Mouse (Mus musculus) MEL (cell line): ENCODE results near the gene Diaph3. TPM values are rescaled to one million over a fixed set of nuclear protein-coding genes. Genes with fewer than 3 reads are reported as not detected.

Experiments used
- DNase-seq: peaks from one replicate; pipeline ENCODE4 v3.0.0; 2011; ENCODE audit warnings: low read depth, low spot score
- H3K27ac ChIP-seq: 2 replicates; pipeline ENCODE4 v1.5.1; 2012; ENCODE audit warnings: low read depth, mild to moderate bottlenecking, control low read depth, low read length, moderate library complexity; ENCODE audit not compliant: control insufficient read depth
- H3K27me3 ChIP-seq, 2 experiments: fragments of 150-350 bp in 1 of 2; sonication (generic) in 1 of 2; 2 replicates each; pipeline ENCODE4 v1.6.1; 2012; ENCODE audit warnings: low read length in 2 of 2, mild to moderate bottlenecking in 2 of 2, improper control_type of control experiment in 1 of 2, moderate library complexity in 1 of 2; ENCODE audit not compliant: insufficient read depth in 2 of 2, control insufficient read depth in 1 of 2
- H3K36me3 ChIP-seq, 2 experiments: 2 replicates each; pipeline ENCODE4 v1.6.1; 2012 to 2014; ENCODE audit warnings: low read length in 2 of 2, improper control_type of control experiment in 1 of 2, inconsistent platforms in 1 of 2, mild to moderate bottlenecking in 1 of 2; ENCODE audit not compliant: insufficient read depth in 2 of 2, control insufficient read depth in 1 of 2
- H3K4me1 ChIP-seq, 2 experiments: fragments of 150-350 bp in 1 of 2; sonication (generic) in 1 of 2; 2 replicates each; pipeline ENCODE4 v1.6.1; 2012; ENCODE audit warnings: low read length in 2 of 2, improper control_type of control experiment in 1 of 2, mild to moderate bottlenecking in 1 of 2; ENCODE audit not compliant: insufficient read depth in 2 of 2, control insufficient read depth in 1 of 2
- H3K4me3 ChIP-seq, 2 experiments: fragments of 150-350 bp in 1 of 2; sonication (generic) in 1 of 2; 2 replicates each; pipeline ENCODE4 v1.5.1; 2012; ENCODE audit warnings: low read depth in 2 of 2, low read length in 2 of 2, mild to moderate bottlenecking in 2 of 2, moderate library complexity in 2 of 2, control low read depth in 1 of 2, improper control_type of control experiment in 1 of 2; ENCODE audit not compliant: control insufficient read depth in 1 of 2, insufficient read depth in 1 of 2
- H3K79me2 ChIP-seq: 2 replicates; pipeline ENCODE4 v1.6.1; 2012; ENCODE audit warnings: mild to moderate bottlenecking, low read length, moderate library complexity; ENCODE audit not compliant: control insufficient read depth, poor library complexity, insufficient read depth
- H3K9ac ChIP-seq: 2 replicates; pipeline ENCODE4 v1.6.1; 2012; ENCODE audit warnings: low read depth, mild to moderate bottlenecking, control low read depth, low read length, moderate library complexity; ENCODE audit not compliant: control insufficient read depth, poor library complexity, severe bottlenecking
- H3K9me3 ChIP-seq: fragments of 150-350 bp; sonication (generic); replicated peaks from 2 replicates; pipeline ENCODE4 v1.6.1; 2012; ENCODE audit warnings: mild to moderate bottlenecking, low read length, improper control_type of control experiment, moderate library complexity; ENCODE audit not compliant: insufficient read depth
- CHD1 ChIP-seq: IDR thresholded peaks from 2 replicates; pipeline ENCODE4 v1.6.1; 2012; ENCODE audit warnings: low read depth, mild to moderate bottlenecking, inconsistent platforms, low read length, improper control_type of control experiment
- CTCF ChIP-seq, 3 experiments: IDR thresholded peaks in 2 of 3; conservative IDR thresholded peaks in 1 of 3; 2 replicates each; pipeline ENCODE4 v1.5.1; 2011 to 2012; ENCODE audit warnings: low read length in 3 of 3, low read depth in 2 of 3, mild to moderate bottlenecking in 2 of 3, improper control_type of control experiment in 1 of 3, inconsistent platforms in 1 of 3, mixed read lengths in 1 of 3, moderate library complexity in 1 of 3; ENCODE audit not compliant: control insufficient read depth in 1 of 3, insufficient read depth in 1 of 3, poor library complexity in 1 of 3, severe bottlenecking in 1 of 3
- ETS1 ChIP-seq: IDR thresholded peaks from 2 replicates; pipeline ENCODE4 v1.6.1; 2012; ENCODE audit warnings: low read depth, mild to moderate bottlenecking, inconsistent platforms, low read length, improper control_type of control experiment, moderate library complexity
- GABPA ChIP-seq: IDR thresholded peaks from 2 replicates; pipeline ENCODE4 v1.6.1; 2012; ENCODE audit warnings: low read depth, mild to moderate bottlenecking, inconsistent platforms, low read length, improper control_type of control experiment, moderate library complexity
- GATA1 ChIP-seq: IDR thresholded peaks from 2 replicates; pipeline ENCODE4 v1.6.1; 2011; ENCODE audit warnings: low read depth, low read length, improper control_type of control experiment
- KAT2A ChIP-seq: conservative IDR thresholded peaks from 2 replicates; pipeline ENCODE4 v1.6.1; 2012; ENCODE audit warnings: low read depth, low read length, improper control_type of control experiment, inconsistent platforms
- MAFK ChIP-seq: IDR thresholded peaks from 2 replicates; pipeline ENCODE4 v1.6.1; 2011; ENCODE audit warnings: low read depth, mild to moderate bottlenecking, low read length, improper control_type of control experiment, borderline replicate concordance
- NRF1 ChIP-seq: IDR thresholded peaks from 2 replicates; pipeline ENCODE4 v1.6.1; 2014; ENCODE audit warnings: low read depth, mild to moderate bottlenecking, inconsistent platforms, low read length, improper control_type of control experiment, moderate library complexity; ENCODE audit not compliant: poor library complexity, insufficient read depth, severe bottlenecking
- POLR2A ChIP-seq, 2 experiments: IDR thresholded peaks; 2 replicates each; pipeline ENCODE4 v1.6.1; 2011 to 2012; ENCODE audit warnings: low read length in 2 of 2, mild to moderate bottlenecking in 2 of 2, control low read depth in 1 of 2, improper control_type of control experiment in 1 of 2, low read depth in 1 of 2, moderate library complexity in 1 of 2; ENCODE audit not compliant: control insufficient read depth in 1 of 2, insufficient read depth in 1 of 2, poor library complexity in 1 of 2
- POLR2AphosphoS5 ChIP-seq: IDR thresholded peaks from 2 replicates; pipeline ENCODE4 v1.6.1; 2012; ENCODE audit warnings: low read depth, borderline replicate concordance, mild to moderate bottlenecking, inconsistent platforms, low read length, moderate library complexity, mixed read lengths
- SIN3A ChIP-seq: IDR thresholded peaks from 2 replicates; pipeline ENCODE4 v1.6.1; 2012; ENCODE audit warnings: low read length, improper control_type of control experiment, inconsistent platforms
- TAL1 ChIP-seq: IDR thresholded peaks from 2 replicates; pipeline ENCODE4 v1.6.1; 2012; ENCODE audit warnings: mild to moderate bottlenecking, inconsistent platforms, low read length, moderate library complexity, mixed read lengths
- TBP ChIP-seq: IDR thresholded peaks from 2 replicates; pipeline ENCODE4 v1.8.0; 2011; ENCODE audit warnings: low read depth, low read length, improper control_type of control experiment
- UBTF ChIP-seq: IDR thresholded peaks from 2 replicates; pipeline ENCODE4 v1.6.1; 2012; ENCODE audit warnings: low read depth, mild to moderate bottlenecking, inconsistent platforms, low read length, improper control_type of control experiment, moderate library complexity, borderline replicate concordance; ENCODE audit not compliant: insufficient read depth
- USF1 ChIP-seq: IDR thresholded peaks from 2 replicates; pipeline ENCODE4 v1.6.1; 2014; ENCODE audit warnings: low read depth, mild to moderate bottlenecking, inconsistent platforms, low read length, improper control_type of control experiment, moderate library complexity
- USF2 ChIP-seq, 2 experiments: IDR thresholded peaks; 2 replicates each; pipeline ENCODE4 v1.6.1; 2011 to 2012; ENCODE audit warnings: improper control_type of control experiment in 2 of 2, low read length in 2 of 2, borderline replicate concordance in 1 of 2, inconsistent platforms in 1 of 2, low read depth in 1 of 2, mild to moderate bottlenecking in 1 of 2; ENCODE audit not compliant: insufficient read depth in 1 of 2
- ZC3H11A ChIP-seq: IDR thresholded peaks from 2 replicates; pipeline ENCODE4 v1.6.1; 2012; ENCODE audit warnings: low read depth, mild to moderate bottlenecking, inconsistent platforms, low read length, improper control_type of control experiment
- ZNF384 ChIP-seq: IDR thresholded peaks from 2 replicates; pipeline ENCODE4 v1.6.1; 2012; ENCODE audit warnings: low read depth, mild to moderate bottlenecking, inconsistent platforms, low read length, improper control_type of control experiment
- polyA plus RNA-seq, 2 experiments: library from polyadenylated mRNA; stranded (reverse) in 1 of 2; unstranded in 1 of 2; fragments of >175 nt in 1 of 2; fragments of >200 nt in 1 of 2; gene quantifications; 2 replicates each; pipeline versions ENCODE4 v1.2.1 to v1.2.4; 2012; ENCODE audit warnings: low replicate concordance in 2 of 2, low read depth in 1 of 2; ENCODE audit not compliant: insufficient read length in 2 of 2, insufficient read depth in 1 of 2, missing spikeins in 1 of 2
- total RNA-seq: library from RNA; depleted of rRNA; stranded (reverse); fragments of 300-350 nt; gene quantifications from 2 replicates; pipeline ENCODE4 v1.2.3, GENCODE M21; 2012

The Diaph3 gene
- total and polyA plus RNA-seq, 3 experiments: 9.0 to 11.9 TPM; not detected in 1

DNA sequence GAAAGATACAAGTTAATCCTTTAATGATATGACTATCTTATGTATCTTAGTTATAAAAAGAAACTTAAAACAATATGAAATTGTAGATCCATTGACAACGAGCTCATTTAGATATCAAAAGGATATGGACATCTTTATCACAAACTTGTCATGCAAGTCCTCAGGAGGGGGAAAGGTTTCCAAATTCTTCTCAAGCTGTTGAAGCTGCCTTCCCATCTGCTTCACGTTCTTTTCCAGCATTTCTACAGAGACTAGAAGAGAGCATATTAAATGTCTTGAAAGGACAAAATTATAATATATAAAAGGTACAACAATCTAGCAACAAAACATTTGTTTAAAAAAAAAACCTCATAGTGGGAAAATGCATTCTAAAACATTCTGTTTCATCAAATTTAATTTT, 306.2 kb downstream of the Diaph3 start:
- Histone ChIP-seq H3K79me2 (no peaks in the 10 kb centered on the region), H3K9me3 (no peaks in the 10 kb centered on the region), H3K27ac (no peak overlapping the region), H3K4me3 (no peak overlapping the region), H3K9ac (no peak overlapping the region), H3K36me3 (peaks cover 0 to 6% of the 10 kb centered on the region in 2 experiments; a peak in 2 of 4 replicates), H3K4me1 (peaks cover 5 to 9% of the 10 kb centered on the region in 2 experiments; a peak in 2 of 4 replicates), H3K27me3 (no peaks in the 10 kb centered on the region)
- no peak for DNase-seq
- TF ChIP-seq MAFK: no peak
- TF ChIP-seq POLR2AphosphoS5: no peak

GRCm38 (mm10) chr14:86834269-86834668, 306.8 kb downstream of the Diaph3 start:
- Histone ChIP-seq H3K36me3 (peaks cover 0 to 6% of the 10 kb centered on the region in 2 experiments; a peak in 2 of 4 replicates), H3K4me1 (peaks cover 5 to 9% of the 10 kb centered on the region in 2 experiments; a peak in 2 of 4 replicates), H3K79me2 (no peaks in the 10 kb centered on the region), H3K27ac (no peak overlapping the region), H3K4me3 (no peak overlapping the region), H3K9me3 (no peaks in the 10 kb centered on the region), H3K27me3 (no peaks in the 10 kb centered on the region), H3K9ac (no peak overlapping the region)
- TF ChIP-seq ZC3H11A (no peak), KAT2A (no peak), NRF1 (no peak)
- DNase-seq: no peak

DNA sequence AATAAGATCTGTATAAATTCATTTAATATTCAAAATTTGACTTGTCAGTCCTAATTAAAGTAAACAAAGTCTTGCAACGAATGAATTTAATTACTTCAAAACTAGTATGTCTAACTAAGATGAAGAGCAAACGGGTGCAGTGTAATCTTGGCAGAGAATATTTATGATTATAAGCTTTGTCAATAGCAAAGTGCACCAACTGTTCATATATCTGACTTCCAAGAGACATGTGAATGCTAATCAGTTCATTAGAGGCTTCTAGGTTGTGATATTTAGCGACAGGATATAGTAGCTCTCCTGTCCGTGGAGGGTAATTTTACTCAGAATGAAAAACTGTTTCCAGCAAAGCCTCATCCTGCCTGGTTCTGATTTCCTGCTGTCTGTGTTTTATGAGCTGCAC, 308.0 kb downstream of the Diaph3 start:
- TF ChIP-seq ETS1 (no peak), POLR2AphosphoS5 (no peak), TBP (no peak), ZNF384 (no peak), KAT2A (no peak), CHD1 (no peak), MAFK (no peak), USF1 (no peak), USF2 (IDR thresholded peaks at IDR 0.05; ENCODE audit: borderline replicate concordance in 1 of 2, insufficient read depth in 1 of 2, low read depth in 1 of 2, low read length in 2 of 2) (no peak), SIN3A (no peak), TAL1 (no peak), GABPA (no peak), CTCF (IDR thresholded peaks at IDR 0.05 in 2 of 3, conservative IDR thresholded peaks at IDR 0.05 in 1 of 3; ENCODE audit: control insufficient read depth in 1 of 3, insufficient read depth in 1 of 3, low read depth in 2 of 3, low read length in 3 of 3, poor library complexity in 1 of 3, severe bottlenecking in 1 of 3) (no peak), ZC3H11A (no peak), GATA1 (no peak), POLR2A (IDR thresholded peaks at IDR 0.05; ENCODE audit: control insufficient read depth in 1 of 2, insufficient read depth in 1 of 2, low read depth in 1 of 2, low read length in 2 of 2, poor library complexity in 1 of 2) (no peak), UBTF (no peak)
- no peaks in the 10 kb centered on the region for H3K27me3 ChIP-seq
- H3K36me3 ChIP-seq: peaks cover 0 to 6% of the 10 kb centered on the region in 2 experiments; a peak in 2 of 4 replicates
- no peaks in the 10 kb centered on the region for H3K9me3 ChIP-seq
- DNase-seq: no peak
- H3K79me2 ChIP-seq: no peaks in the 10 kb centered on the region
- H3K4me3 ChIP-seq: no peak overlapping the region
- H3K27ac ChIP-seq: no peak overlapping the region
- no peak overlapping the region for H3K9ac ChIP-seq
- H3K4me1 ChIP-seq: peaks cover 5 to 9% of the 10 kb centered on the region in 2 experiments; a peak in 2 of 4 replicates
